Mouse (Mus musculus) limb, embryonic 14.5 days (tissue): ENCODE data around the gene Arsa. TPM values are rescaled to one million over a fixed set of nuclear protein-coding genes. Genes with fewer than 3 reads are reported as not detected.
A peak's percentile ranks its signal among the peaks of the same experiment; 100 is the strongest.

Source experiments
- ATAC-seq: fragments of 200-750 bp; cut with Nextera tagmentation; 2 replicates; pipeline ENCODE4 v1.8.0; 2017; ENCODE audit warnings: low read depth, moderate number of reproducible peaks, moderate TSS enrichment; ENCODE audit not compliant: low FRiP score
- DNase-seq: peaks from one replicate; pipeline ENCODE4 v3.0.0-alpha.2; 2015; ENCODE audit warnings: low spot score
- H3K27ac ChIP-seq: fragments of 300-500 bp; sonication (generic); replicated peaks from 2 replicates; pipeline ENCODE4 v1.5.1; 2014; ENCODE audit warnings: low read depth, mild to moderate bottlenecking, low read length, moderate library complexity, mixed read lengths
- H3K27me3 ChIP-seq: fragments of 300-500 bp; sonication (generic); 2 replicates; pipeline ENCODE4 v1.6.1; 2014; ENCODE audit warnings: low read length, mixed read lengths; ENCODE audit not compliant: control insufficient read depth, insufficient read depth
- H3K36me3 ChIP-seq: fragments of 300-500 bp; sonication (generic); 2 replicates; pipeline ENCODE4 v1.6.1; 2014; ENCODE audit warnings: mild to moderate bottlenecking, low read length, moderate library complexity, mixed read lengths; ENCODE audit not compliant: control insufficient read depth, insufficient read depth
- H3K4me1 ChIP-seq: fragments of 300-500 bp; sonication (generic); 2 replicates; pipeline ENCODE4 v1.6.1; 2014; ENCODE audit warnings: antibody characterized with exemption, low read length, mixed read lengths; ENCODE audit not compliant: control insufficient read depth, insufficient read depth
- H3K4me2 ChIP-seq: fragments of 300-500 bp; sonication (generic); replicated peaks from 2 replicates; pipeline ENCODE4 v1.6.1; 2014; ENCODE audit warnings: low read depth, mild to moderate bottlenecking, low read length, moderate library complexity; ENCODE audit not compliant: severe bottlenecking
- H3K4me3 ChIP-seq: fragments of 300-500 bp; sonication (generic); replicated peaks from 2 replicates; pipeline ENCODE4 v1.5.1; 2014; ENCODE audit warnings: low read length
- H3K9ac ChIP-seq: fragments of 300-500 bp; sonication (generic); 2 replicates; pipeline ENCODE4 v1.6.1; 2014; ENCODE audit warnings: mild to moderate bottlenecking, low read depth, low read length, moderate library complexity; ENCODE audit not compliant: severe bottlenecking
- H3K9me3 ChIP-seq: fragments of 300-500 bp; sonication (generic); 2 replicates; pipeline ENCODE4 v1.6.1; 2016; ENCODE audit warnings: low read length; ENCODE audit not compliant: control insufficient read depth
- POLR2A ChIP-seq: fragments of 200-500 bp; IDR thresholded peaks from 2 replicates; pipeline ENCODE4 v1.8.0; 2012; ENCODE audit warnings: inconsistent platforms, mild to moderate bottlenecking, moderate library complexity, borderline replicate concordance; ENCODE audit not compliant: insufficient read depth, insufficient read length; ENCODE audit errors: extremely low read depth
- WGBS: fragments of 180-500 bp; shearing (Covaris S2); extraction: QIAGEN DNeasy Blood & Tissue Kit; methylation state at CpG from one replicate; pipeline ENCODE4 v1.1.7; 2014; 5-methylcytosine and 5-hydroxymethylcytosine counted together
- polyA plus RNA-seq, 2 experiments: library from polyadenylated mRNA; depleted of rRNA in 1 of 2; stranded (reverse) in 1 of 2; unstranded in 1 of 2; fragments of >200 nt; fragmentation: Nextera tagmentation in 1 of 2; extraction: Ambion mirVana in 1 of 2; gene quantifications; 2 replicates each; pipeline versions ENCODE4 v1.2.1 to v1.2.3; 2012 to 2014

The Arsa gene
- polyA plus RNA-seq (2012; rRNA removed) (30.7 and 38.5 TPM in 2 replicates), polyA plus RNA-seq (2014; fragmentation: Nextera tagmentation; extraction: Ambion mirVana) (18.3 and 21.7 TPM in 2 replicates)

GRCm38 (mm10) chr15:89477091-89477491, at the start of gene Arsa:
Arsa (minus strand) TSS chr15:89477425.
- 31% methylated on average over 9 of the region's 9 CpGs for WGBS
- no peak for ATAC-seq
- no peak for TF ChIP-seq POLR2A

GRCm38 (mm10) chr15:89526776-89527325, 49.6 kb upstream of the Arsa start:
- Histone ChIP-seq H3K27ac (no peak overlapping the region), H3K36me3 (no peaks in the 10 kb centered on the region), H3K4me3 (no peak overlapping the region), H3K4me2 (no peak overlapping the region), H3K27me3 (no peaks in the 10 kb centered on the region), H3K9ac (no peak overlapping the region), H3K9me3 (no peaks in the 10 kb centered on the region), H3K4me1 (0 out of 2 replicates have a peak, but pooled peaks cover 3% of the 10 kb centered on the region)
- no peak for TF ChIP-seq POLR2A
- no peak for ATAC-seq
- no peak for DNase-seq
- WGBS: 89% methylated on average over 19 of the region's 19 CpGs

More at GRCm38 (mm10) chr15:89477091-89477491, at the start of gene Arsa:
- H3K27me3 ChIP-seq: no peaks in the 10 kb centered on the region
- H3K4me3 ChIP-seq: peak within 1 kb of the TSS; percentile 46
- DNase-seq: no peak
- H3K36me3 ChIP-seq: no peaks in the 10 kb centered on the region
- 0 out of 2 replicates have a peak within 1 kb of the TSS, but pooled peaks have one; percentile 1 for H3K27ac ChIP-seq
- H3K9me3 ChIP-seq: no peaks in the 10 kb centered on the region
- peaks cover 7% of the 10 kb centered on the region; the same call in 1 of the 2 replicates for H3K4me1 ChIP-seq
- peak within 1 kb of the TSS; percentile 64 for H3K9ac ChIP-seq
- H3K4me2 ChIP-seq: peak within 1 kb of the TSS; percentile 93

GRCm38 (mm10) chr15:89525896-89526295, 48.7 kb upstream of the Arsa start:
- no peak for DNase-seq
- no peak for ATAC-seq
- H3K4me2 ChIP-seq: no peak overlapping the region
- H3K27ac ChIP-seq: no peak overlapping the region
- H3K9me3 ChIP-seq: no peaks in the 10 kb centered on the region
- H3K4me3 ChIP-seq: no peak overlapping the region
- H3K27me3 ChIP-seq: no peaks in the 10 kb centered on the region
- WGBS: 78% methylated on average over 7 of the region's 7 CpGs
- peaks cover 4% of the 10 kb centered on the region; the same call in 1 of the 2 replicates for H3K36me3 ChIP-seq
- TF ChIP-seq POLR2A: no peak
- 0 out of 2 replicates have a peak, but pooled peaks cover 3% of the 10 kb centered on the region for H3K4me1 ChIP-seq
- H3K9ac ChIP-seq: no peak overlapping the region

GRCm38 (mm10) chr15:89525464-89525863, 48.2 kb upstream of the Arsa start:
- TF ChIP-seq POLR2A: no peak
- WGBS: 92% methylated on average over 8 of the region's 8 CpGs
- no peak for ATAC-seq
- Histone ChIP-seq H3K9me3 (no peaks in the 10 kb centered on the region), H3K36me3 (peaks cover 5% of the 10 kb centered on the region; the same call in 1 of the 2 replicates), H3K4me1 (0 out of 2 replicates have a peak, but pooled peaks cover 3% of the 10 kb centered on the region), H3K9ac (no peak overlapping the region), H3K27ac (no peak overlapping the region), H3K27me3 (no peaks in the 10 kb centered on the region), H3K4me3 (no peak overlapping the region), H3K4me2 (no peak overlapping the region)
- DNase-seq: no peak

GRCm38 (mm10) chr15:89524611-89525415, 47.6 kb upstream of the Arsa start:
- peak overlapping the region; percentile 73 for H3K9ac ChIP-seq
- H3K27ac ChIP-seq: no peak overlapping the region
- ATAC-seq: peak; percentile 10; the same call in 1 of the 2 replicates
- 75% methylated on average over 8 of the region's 8 CpGs for WGBS
- no peak for TF ChIP-seq POLR2A
- H3K4me2 ChIP-seq: peak overlapping the region; percentile 91
- DNase-seq: no peak
- H3K4me1 ChIP-seq: 0 out of 2 replicates have a peak, but pooled peaks cover 3% of the 10 kb centered on the region
- no peaks in the 10 kb centered on the region for H3K9me3 ChIP-seq
- peak overlapping the region; percentile 66 for H3K4me3 ChIP-seq
- H3K36me3 ChIP-seq: peaks cover 5% of the 10 kb centered on the region; the same call in 1 of the 2 replicates
- no peaks in the 10 kb centered on the region for H3K27me3 ChIP-seq
